Mouse (Mus musculus) heart, embryonic 15.5 days (tissue): ENCODE data around the gene Dhx16. TPM values are rescaled to one million over a fixed set of nuclear protein-coding genes. Genes with fewer than 3 reads are reported as not detected.

ENCODE experiments used
- ATAC-seq: fragments of 200-750 bp; cut with Nextera tagmentation; replicated peaks from 2 replicates; pipeline ENCODE4 v1.8.0; 2017; ENCODE audit warnings: low read depth, moderate TSS enrichment; ENCODE audit not compliant: insufficient number of reproducible peaks, insufficient read depth, low FRiP score
- H3K27ac ChIP-seq: fragments of 300-500 bp; sonication (generic); 2 replicates; pipeline ENCODE4 v1.5.1; 2015; ENCODE audit warnings: mild to moderate bottlenecking, inconsistent platforms
- H3K27me3 ChIP-seq: fragments of 300-500 bp; sonication (generic); 2 replicates; pipeline ENCODE4 v1.6.1; 2015; ENCODE audit warnings: inconsistent platforms
- H3K36me3 ChIP-seq: fragments of 300-500 bp; sonication (generic); 2 replicates; pipeline ENCODE4 v1.6.1; 2015; ENCODE audit warnings: mild to moderate bottlenecking, inconsistent platforms
- H3K4me1 ChIP-seq: fragments of 300-500 bp; sonication (generic); replicated peaks from 2 replicates; pipeline ENCODE4 v1.6.1; 2015; ENCODE audit warnings: inconsistent platforms
- H3K4me2 ChIP-seq: fragments of 300-500 bp; sonication (generic); 2 replicates; pipeline ENCODE4 v1.6.1; 2015; ENCODE audit warnings: inconsistent platforms, mild to moderate bottlenecking, moderate library complexity
- H3K4me3 ChIP-seq: fragments of 300-500 bp; sonication (generic); 2 replicates; pipeline ENCODE4 v1.5.1; 2015; ENCODE audit warnings: mild to moderate bottlenecking, inconsistent platforms
- H3K9ac ChIP-seq: fragments of 300-500 bp; sonication (generic); 2 replicates; pipeline ENCODE4 v1.6.1; 2015; ENCODE audit warnings: mild to moderate bottlenecking, inconsistent platforms
- H3K9me3 ChIP-seq: fragments of 300-500 bp; sonication (generic); replicated peaks from 2 replicates; pipeline ENCODE4 v1.6.1; 2016; ENCODE audit warnings: inconsistent platforms
- WGBS: fragments of 180-500 bp; shearing (Covaris S2); methylation state at CpG from one replicate; pipeline ENCODE4 v1.1.7; 2015; ENCODE audit warnings: mixed read lengths; 5-methylcytosine and 5-hydroxymethylcytosine counted together
- polyA plus RNA-seq: library from polyadenylated mRNA; unstranded; fragments of >200 nt; fragmentation: Nextera tagmentation; extraction: Ambion mirVana; gene quantifications from 2 replicates; pipeline ENCODE4 v1.2.1, GENCODE M21; 2015

Gene Dhx16
- polyA plus RNA-seq, 1 experiment from 2014 or later = 19.7 TPM

DNA sequence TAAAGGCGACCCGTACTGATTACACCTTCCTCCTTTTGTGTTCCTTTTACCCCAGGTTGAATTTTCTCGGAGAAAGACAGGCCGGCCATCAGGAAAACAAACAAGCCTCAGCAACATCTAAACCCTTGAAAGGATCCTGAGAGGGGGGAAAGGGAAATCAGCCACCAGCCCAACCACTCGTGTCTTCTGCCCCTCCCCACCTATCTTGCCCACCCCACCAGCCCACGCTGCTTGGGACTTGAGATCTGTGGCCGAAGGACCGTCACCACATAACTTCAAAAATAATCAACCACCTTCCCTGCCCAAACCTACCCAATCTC, 37.5 kb downstream of the Dhx16 start:
- Histone ChIP-seq H3K9ac (peak overlapping the region; percentile 86), H3K27ac (peak overlapping the region; percentile 97), H3K27me3 (no peaks in the 10 kb centered on the region), H3K4me3 (peak overlapping the region; percentile 83), H3K4me2 (peak overlapping the region; percentile 78), H3K36me3 (peaks cover 25% of the 10 kb centered on the region), H3K9me3 (no peaks in the 10 kb centered on the region), H3K4me1 (peaks cover 36% of the 10 kb centered on the region)
- 0% methylated on average over 8 of the region's 8 CpGs for WGBS
- ATAC-seq = no peak

DNA sequence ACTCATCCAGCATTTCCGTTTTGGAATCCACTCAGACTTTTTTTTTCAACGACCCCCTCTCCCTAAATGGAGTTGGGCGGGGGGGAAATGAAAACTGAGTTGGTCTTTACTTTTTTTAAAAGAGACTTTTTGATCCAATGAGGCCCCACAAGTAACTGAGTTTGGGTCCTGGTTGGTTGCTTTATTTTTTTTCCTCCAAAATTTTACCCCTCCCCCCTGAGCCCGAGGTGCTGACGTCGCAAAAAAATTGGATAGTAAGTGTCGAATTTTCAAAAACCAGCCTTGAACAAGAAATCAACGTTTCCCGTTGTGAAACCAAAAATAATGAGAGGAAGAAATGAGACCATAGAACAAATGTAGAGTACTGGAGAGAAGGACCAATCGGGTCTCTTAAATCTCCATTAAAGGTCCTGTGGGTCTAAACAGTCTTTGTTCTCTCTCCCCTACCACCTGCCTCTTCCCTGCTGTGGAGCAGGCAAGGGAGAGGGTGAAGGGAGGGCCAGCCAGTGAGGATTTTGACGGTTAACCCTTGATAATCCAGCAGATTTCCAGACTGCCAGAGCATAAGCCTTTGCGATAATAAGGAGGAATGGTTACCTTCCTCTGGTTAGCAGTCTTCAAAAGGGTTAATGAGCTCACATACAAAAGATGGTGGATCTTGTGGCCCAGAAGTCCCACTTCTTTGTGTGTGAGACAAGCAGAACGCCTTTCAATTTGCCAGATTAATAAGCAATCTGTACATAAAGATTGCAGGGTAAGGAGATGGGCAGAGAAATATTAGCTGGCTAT, 38.0 kb downstream of the Dhx16 start:
- Histone ChIP-seq H3K27me3 (no peaks in the 10 kb centered on the region), H3K4me2 (peak overlapping the region; percentile 78), H3K4me1 (peaks cover 41% of the 10 kb centered on the region), H3K4me3 (peak overlapping the region; percentile 83), H3K27ac (peak overlapping the region; percentile 97), H3K9me3 (no peaks in the 10 kb centered on the region), H3K36me3 (peaks cover 19% of the 10 kb centered on the region), H3K9ac (peak overlapping the region; percentile 86)
- ATAC-seq = no peak
- WGBS = 0% methylated on average over 13 of the region's 13 CpGs

DNA sequence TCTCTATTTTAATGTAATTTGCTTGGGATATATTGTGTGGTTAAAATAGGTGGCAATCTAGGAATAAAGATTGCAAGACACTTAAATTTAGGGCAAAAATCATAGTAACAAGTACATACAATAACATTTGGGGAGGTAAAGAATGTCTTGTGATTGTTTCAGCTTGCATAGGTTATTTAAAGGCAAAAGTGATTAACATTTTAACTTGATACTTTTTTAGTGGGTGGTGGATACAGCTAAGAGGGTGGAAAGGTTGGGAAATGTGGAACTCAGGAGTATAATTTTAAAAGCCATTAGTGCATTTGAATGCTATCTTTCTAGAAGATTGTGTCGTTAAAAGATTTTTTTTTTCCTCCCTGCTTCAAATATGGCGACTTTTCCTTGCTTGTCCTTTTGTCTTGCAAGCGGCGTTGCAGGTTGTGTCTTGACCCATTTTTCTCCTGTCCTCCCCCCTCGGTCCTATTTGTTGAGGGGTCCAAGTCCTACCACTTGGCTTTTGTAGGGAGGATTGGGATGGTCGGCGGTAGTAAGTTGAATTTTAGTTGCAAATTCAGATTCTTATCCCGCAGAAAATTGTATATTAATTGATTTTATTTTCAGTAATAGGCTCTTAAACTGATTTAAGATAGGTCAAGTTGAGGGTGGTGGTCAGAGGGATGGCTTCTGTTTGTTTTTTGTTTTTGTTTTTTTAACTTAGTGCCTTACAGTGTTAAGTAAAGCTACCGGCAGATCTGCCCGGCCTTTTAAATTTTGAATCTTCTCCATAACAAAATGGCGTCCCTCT, 38.8 kb downstream of the Dhx16 start:
- Histone ChIP-seq H3K4me3 (peak overlapping the region; percentile 83), H3K9ac (peak overlapping the region; percentile 86), H3K4me1 (peaks cover 43% of the 10 kb centered on the region), H3K4me2 (peak overlapping the region; percentile 78), H3K27me3 (no peaks in the 10 kb centered on the region), H3K36me3 (peaks cover 11% of the 10 kb centered on the region; the same call in 1 of the 2 replicates), H3K9me3 (no peaks in the 10 kb centered on the region), H3K27ac (peak overlapping the region; percentile 97)
- ATAC-seq = no peak
- under 1% methylated on average over 11 of the region's 11 CpGs for WGBS

DNA sequence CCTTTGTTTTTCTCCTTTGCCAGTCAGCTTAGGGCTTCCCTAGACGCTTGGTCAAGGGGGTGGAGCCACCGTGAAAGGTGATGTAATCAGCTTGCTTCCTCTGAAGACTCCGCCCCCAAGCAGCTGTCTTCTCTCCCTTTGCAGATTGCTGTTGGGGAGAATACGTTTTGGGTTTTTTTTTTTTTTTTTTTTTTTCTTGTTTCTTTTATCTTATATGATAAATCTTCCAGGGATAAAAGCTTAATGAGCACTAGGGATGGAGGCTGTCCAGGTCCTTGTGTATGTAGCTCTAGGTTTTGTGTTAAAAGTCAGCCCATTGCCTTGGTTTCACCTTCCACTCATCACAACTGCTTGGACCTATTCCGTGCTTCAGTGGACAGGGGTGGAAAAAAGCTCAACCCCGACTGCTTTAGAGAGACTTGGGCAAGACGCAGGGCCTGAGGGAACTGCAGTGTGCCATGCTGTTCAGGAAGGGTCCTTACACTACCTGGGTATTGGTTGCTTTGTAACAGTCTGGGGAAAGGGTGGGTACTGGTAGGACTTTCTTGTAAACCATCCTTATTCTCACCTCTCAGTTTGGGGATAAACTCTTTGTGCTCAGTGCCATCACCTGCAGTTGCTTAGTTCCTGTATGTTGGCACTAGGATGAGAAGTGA, 39.6 kb downstream of the Dhx16 start:
- ATAC-seq = peak; percentile 23; the same call in 1 of the 2 replicates
- H3K4me3 ChIP-seq = peak overlapping the region; percentile 83
- WGBS = 10% methylated on average over 7 of the region's 7 CpGs
- H3K27ac ChIP-seq = peak overlapping the region; percentile 97
- peaks cover 12% of the 10 kb centered on the region for H3K36me3 ChIP-seq
- peaks cover 43% of the 10 kb centered on the region for H3K4me1 ChIP-seq
- no peaks in the 10 kb centered on the region for H3K27me3 ChIP-seq
- H3K4me2 ChIP-seq = peak overlapping the region; percentile 78
- no peaks in the 10 kb centered on the region for H3K9me3 ChIP-seq
- H3K9ac ChIP-seq = peak overlapping the region; percentile 58

DNA sequence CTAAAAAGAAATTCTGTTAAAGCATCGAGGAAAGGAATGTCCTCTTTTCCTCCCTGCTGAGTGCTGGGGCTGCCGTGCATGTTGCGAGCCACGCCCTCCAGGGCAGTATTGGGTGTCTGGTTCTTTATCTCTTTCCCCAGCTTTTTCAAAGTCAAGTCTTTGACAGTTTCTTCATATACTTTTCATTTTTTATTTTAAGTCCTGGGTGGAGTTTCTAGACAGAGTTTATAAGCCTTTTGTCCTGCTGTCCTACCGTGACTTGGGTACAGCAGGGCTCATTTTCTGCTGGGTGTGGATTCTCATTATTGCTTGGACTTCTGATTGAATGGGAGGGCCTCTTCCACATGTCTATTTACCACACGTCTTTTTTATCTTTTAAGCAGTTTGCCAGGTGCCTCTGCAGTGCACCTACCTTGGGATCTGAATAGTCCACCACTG, 40.3 kb downstream of the Dhx16 start:
- H3K4me2 ChIP-seq = peak overlapping the region; percentile 78

DNA sequence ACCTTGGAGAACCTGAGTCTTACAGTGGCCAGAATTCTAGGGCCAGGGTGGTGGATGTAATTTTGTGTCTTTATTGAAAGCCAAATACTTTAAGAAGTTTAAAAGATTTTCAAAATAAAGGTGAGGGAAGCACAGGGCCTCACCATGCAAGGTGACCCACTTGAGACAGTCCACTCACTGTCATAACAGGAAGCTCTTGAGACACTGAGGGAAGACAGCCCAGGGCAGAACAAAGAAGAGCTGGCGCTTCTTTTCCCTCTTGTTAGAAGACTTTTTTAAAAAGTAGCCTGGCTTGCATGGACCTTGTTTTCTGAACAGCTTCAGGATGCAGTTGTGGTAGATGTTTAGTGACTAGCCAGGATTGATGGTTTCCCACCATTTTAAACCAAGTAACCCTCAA, 40.8 kb downstream of the Dhx16 start:
- no peak overlapping the region for H3K9ac ChIP-seq
- 65% methylated on average over 1 of the region's 1 CpGs for WGBS
- no peak for ATAC-seq
- no peaks in the 10 kb centered on the region for H3K9me3 ChIP-seq
- peaks cover 37% of the 10 kb centered on the region for H3K4me1 ChIP-seq
- H3K4me2 ChIP-seq = peak overlapping the region; percentile 8; the same call in 1 of the 2 replicates
- H3K36me3 ChIP-seq = peaks cover 17% of the 10 kb centered on the region
- H3K27ac ChIP-seq = peak overlapping the region; percentile 97
- no peaks in the 10 kb centered on the region for H3K27me3 ChIP-seq
- H3K4me3 ChIP-seq = 0 out of 2 replicates have a peak overlapping the region, but pooled peaks have one; percentile 83

More for the DNA sequence above, 40.3 kb downstream of the Dhx16 start:
- Histone ChIP-seq H3K36me3 (peaks cover 12% of the 10 kb centered on the region), H3K9ac (peak overlapping the region; percentile 58; the same call in 1 of the 2 replicates), H3K9me3 (no peaks in the 10 kb centered on the region), H3K4me3 (peak overlapping the region; percentile 83), H3K27me3 (no peaks in the 10 kb centered on the region), H3K4me1 (peaks cover 40% of the 10 kb centered on the region), H3K27ac (peak overlapping the region; percentile 97)
- WGBS = 35% methylated on average over 6 of the region's 6 CpGs
- no peak for ATAC-seq

DNA sequence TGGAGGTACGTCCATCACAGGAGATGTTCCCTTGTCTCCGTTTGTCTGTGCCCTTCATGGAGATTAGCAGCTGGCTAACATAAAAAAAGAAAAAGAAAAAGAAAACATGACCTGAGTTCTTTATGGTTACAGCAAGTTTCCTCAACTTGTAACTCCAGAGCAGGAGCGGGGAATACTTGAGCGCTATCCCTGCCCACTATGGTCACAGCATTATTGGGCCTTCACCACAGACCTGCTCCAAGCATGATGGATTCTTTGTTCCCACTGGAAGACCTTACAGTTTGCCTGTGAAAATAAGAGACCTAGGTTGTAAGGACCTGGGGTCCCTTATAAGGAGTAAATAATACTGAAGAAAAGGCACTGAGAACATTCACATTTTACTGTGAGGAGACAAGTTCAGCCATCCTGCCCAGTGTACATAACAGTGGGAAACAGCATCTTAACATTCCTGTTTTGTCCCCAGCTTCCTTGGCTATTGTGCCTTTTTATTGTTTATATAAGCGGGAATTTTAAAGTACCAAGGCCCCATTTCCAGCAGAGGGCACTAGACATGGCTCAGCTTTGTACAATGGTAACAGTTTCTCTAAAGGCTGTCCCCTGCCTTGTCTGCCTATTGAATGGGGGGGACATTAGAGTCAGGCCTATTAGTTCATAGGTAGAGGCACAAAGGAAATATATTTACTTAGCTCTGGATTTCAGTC, 41.4 kb downstream of the Dhx16 start:
- no peak for ATAC-seq
- H3K4me2 ChIP-seq = no peak overlapping the region
- no peaks in the 10 kb centered on the region for H3K9me3 ChIP-seq
- H3K27ac ChIP-seq = peak overlapping the region; percentile 97
- H3K27me3 ChIP-seq = no peaks in the 10 kb centered on the region
- WGBS = 74% methylated on average over 5 of the region's 5 CpGs
- H3K4me3 ChIP-seq = no peak overlapping the region
- H3K9ac ChIP-seq = no peak overlapping the region
- H3K36me3 ChIP-seq = peaks cover 24% of the 10 kb centered on the region
- H3K4me1 ChIP-seq = peaks cover 34% of the 10 kb centered on the region

DNA sequence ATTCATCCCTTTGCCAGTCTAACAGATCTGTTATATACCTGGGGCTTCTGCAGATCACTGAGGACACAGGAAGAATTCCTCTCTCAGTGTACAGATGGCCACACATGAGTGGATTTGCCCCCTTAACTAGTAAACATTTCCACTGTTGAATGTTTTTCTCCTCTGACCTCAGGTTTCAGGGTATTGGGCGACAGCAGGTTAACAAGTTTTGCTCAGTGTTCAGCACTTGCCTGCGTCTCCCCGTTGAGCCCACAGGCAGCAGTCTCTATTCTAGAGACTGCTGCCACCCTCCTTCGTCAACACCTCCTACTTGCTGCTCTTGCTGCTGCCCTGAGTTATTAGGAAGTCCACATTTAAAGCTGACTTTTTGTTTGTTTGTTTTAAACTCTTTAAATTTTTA, 42.1 kb downstream of the Dhx16 start:
- Histone ChIP-seq H3K27me3 (no peaks in the 10 kb centered on the region), H3K4me2 (no peak overlapping the region), H3K27ac (no peak overlapping the region), H3K36me3 (peaks cover 31% of the 10 kb centered on the region), H3K9me3 (no peaks in the 10 kb centered on the region), H3K4me1 (peaks cover 34% of the 10 kb centered on the region), H3K4me3 (no peak overlapping the region), H3K9ac (no peak overlapping the region)
- WGBS = 70% methylated on average over 4 of the region's 4 CpGs
- no peak for ATAC-seq

DNA sequence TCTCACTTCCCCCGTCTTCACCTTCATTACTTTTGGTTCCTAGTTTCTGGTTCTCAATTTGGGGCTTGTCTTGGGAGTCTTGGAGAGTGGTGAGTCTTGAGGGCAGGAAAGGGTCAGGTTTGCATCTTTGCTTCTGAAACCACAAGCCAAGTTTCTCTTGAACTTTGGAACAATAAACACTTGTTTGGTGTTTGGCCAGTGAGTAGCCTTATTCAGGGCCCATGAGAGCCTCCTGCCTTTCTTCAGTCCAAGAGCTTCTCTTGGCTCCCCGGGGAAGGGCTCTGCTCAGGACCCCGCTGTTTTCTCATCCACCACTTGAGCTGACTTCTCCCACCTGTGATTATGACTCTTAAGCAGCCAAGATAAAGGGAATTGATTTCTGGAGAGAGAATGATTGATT, 42.9 kb downstream of the Dhx16 start:
- Histone ChIP-seq H3K9ac (no peak overlapping the region), H3K36me3 (peaks cover 36% of the 10 kb centered on the region), H3K4me3 (no peak overlapping the region), H3K27me3 (no peaks in the 10 kb centered on the region), H3K4me1 (peaks cover 34% of the 10 kb centered on the region), H3K27ac (no peak overlapping the region), H3K9me3 (no peaks in the 10 kb centered on the region), H3K4me2 (no peak overlapping the region)
- no peak for ATAC-seq
- 81% methylated on average over 3 of the region's 3 CpGs for WGBS

DNA sequence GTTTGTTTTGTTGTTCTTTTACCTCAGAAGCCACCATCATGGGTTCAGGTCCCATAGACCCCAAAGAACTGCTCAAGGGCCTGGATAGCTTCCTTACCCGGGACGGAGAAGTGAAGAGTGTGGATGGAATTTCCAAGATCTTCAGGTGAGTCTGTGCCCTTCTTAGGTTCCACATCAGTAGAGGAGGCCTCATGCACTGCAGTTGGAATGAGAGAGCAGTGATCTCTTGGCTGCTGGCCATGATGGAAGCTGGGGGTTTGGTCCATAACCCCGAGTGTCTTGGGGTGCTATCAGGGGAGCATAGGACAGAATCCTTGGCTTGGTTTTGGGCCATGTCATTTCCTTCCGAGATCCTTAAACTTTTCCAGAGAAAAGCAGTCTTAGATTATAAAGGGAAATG, 43.7 kb downstream of the Dhx16 start:
- no peak overlapping the region for H3K27ac ChIP-seq
- no peak overlapping the region for H3K9ac ChIP-seq
- H3K27me3 ChIP-seq = no peaks in the 10 kb centered on the region
- no peak for ATAC-seq
- no peak overlapping the region for H3K4me3 ChIP-seq
- 75% methylated on average over 4 of the region's 4 CpGs for WGBS
- no peak overlapping the region for H3K4me2 ChIP-seq
- H3K4me1 ChIP-seq = peaks cover 34% of the 10 kb centered on the region
- H3K36me3 ChIP-seq = peaks cover 43% of the 10 kb centered on the region
- H3K9me3 ChIP-seq = no peaks in the 10 kb centered on the region

DNA sequence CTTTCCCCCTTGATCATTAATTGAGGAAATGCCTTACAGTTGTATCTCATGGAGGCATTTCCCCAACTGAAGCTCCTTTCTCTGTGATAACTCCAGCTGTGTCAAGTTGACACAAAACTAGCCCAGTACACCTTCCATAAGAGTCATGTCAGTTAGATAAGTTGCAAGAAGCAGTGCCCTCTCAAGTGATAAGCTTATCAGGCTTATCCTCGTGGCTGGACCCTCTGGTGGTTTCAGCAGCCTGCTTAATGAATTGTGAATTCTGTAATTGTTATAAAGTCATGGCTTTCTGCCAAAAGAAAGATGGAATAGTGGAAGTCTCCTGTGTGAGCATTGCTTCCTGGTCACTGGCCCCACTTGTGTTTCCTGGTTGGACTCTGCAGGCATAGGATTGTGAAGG, 47.9 kb downstream of the Dhx16 start:
- Histone ChIP-seq H3K27me3 (no peaks in the 10 kb centered on the region), H3K9ac (no peak overlapping the region), H3K4me3 (no peak overlapping the region), H3K9me3 (no peaks in the 10 kb centered on the region), H3K4me1 (peaks cover 3% of the 10 kb centered on the region), H3K27ac (no peak overlapping the region), H3K4me2 (no peak overlapping the region), H3K36me3 (peaks cover 72% of the 10 kb centered on the region)
- ATAC-seq = no peak
- WGBS = 9% methylated on average over 1 of the region's 1 CpGs
